Mouse (Mus musculus): ENCODE data around the gene AU022751. TPM values are rescaled to one million over a fixed set of nuclear protein-coding genes. Genes with fewer than 3 reads are reported as not detected.

Gene AU022751
- polyA plus RNA-seq, 1 experiment from 2014 or later: not detected

Small RNA genes lying within 50 kb of the gene (microRNA-seq; reads per million reads assigned to microRNA genes)
- not detected for gene Gm27360 (ENCODE audit: borderline number of aligned reads)

Other genes with a start within 250 kb of the AU022751 start
- 1.5 and 1.9 TPM in 2 replicates for gene Nudt11, start 36.0 kb downstream of the AU022751 start, polyA plus RNA-seq (2014; fragmentation: Nextera tagmentation; extraction: Ambion mirVana)
- 2.2 and 3.1 TPM in 2 replicates for gene Nudt10, start 89.6 kb upstream of the AU022751 start, polyA plus RNA-seq (2014; fragmentation: Nextera tagmentation; extraction: Ambion mirVana)
- gene Bmp15, start 237.3 kb upstream of the AU022751 start, polyA plus RNA-seq (2014; fragmentation: Nextera tagmentation; extraction: Ambion mirVana): not detected in 2 replicates